Mouse (Mus musculus) frontal cortex, adult 2 months (tissue): ENCODE results near the gene Ints14. TPM values are rescaled to one million over a fixed set of nuclear protein-coding genes. Genes with fewer than 3 reads are reported as not detected.
"Not testable (repeated sequence)": the region's sequence is repeated elsewhere in the genome, so short reads cannot be mapped to it uniquely, and the experiment has no call there.

Experiments used
- DNase-seq, 2 experiments: peaks; one replicate each; pipeline ENCODE4 v3.0.0; 2022; ENCODE audit warnings: low spot score in 1 of 2; ENCODE audit errors: extremely low spot score in 1 of 2
- polyA plus RNA-seq: library from polyadenylated mRNA; depleted of rRNA; stranded (reverse); fragments of >200 nt; gene quantifications from 2 replicates; pipeline ENCODE4 v1.2.3, GENCODE M21; 2012

Gene Ints14
- polyA plus RNA-seq, 1 experiment, result 20.4 TPM

DNA sequence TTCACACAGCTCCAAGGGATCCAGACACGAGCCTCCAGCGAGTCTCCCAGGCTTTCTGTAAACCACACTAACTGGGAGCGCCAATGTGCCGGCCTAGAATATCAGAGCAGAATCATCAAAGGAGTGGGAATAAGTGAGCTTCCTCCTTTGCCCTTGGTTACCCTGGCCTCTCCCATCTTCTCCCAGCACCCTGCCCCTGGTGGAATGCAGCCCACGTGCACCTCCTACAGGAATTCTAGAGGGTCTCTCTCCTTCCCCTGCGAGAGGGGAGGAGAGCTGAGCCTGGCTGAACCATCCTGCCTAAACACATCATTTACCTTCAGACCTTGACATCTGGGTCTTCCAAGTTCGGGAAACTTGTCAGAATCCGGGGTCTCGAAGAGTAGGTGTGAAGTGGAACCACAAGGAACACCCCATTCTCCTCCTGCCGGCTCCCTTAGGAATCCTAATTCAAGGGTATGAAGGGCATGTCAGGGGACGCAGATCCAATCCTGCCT is 9.5 kb upstream of the Ints14 start, which contains the start of gene Slc24a1:
Gene Slc24a1 (minus strand): TSS at position 447 of the 497 bp plus-strand sequence.
- no peak for DNase-seq

DNA sequence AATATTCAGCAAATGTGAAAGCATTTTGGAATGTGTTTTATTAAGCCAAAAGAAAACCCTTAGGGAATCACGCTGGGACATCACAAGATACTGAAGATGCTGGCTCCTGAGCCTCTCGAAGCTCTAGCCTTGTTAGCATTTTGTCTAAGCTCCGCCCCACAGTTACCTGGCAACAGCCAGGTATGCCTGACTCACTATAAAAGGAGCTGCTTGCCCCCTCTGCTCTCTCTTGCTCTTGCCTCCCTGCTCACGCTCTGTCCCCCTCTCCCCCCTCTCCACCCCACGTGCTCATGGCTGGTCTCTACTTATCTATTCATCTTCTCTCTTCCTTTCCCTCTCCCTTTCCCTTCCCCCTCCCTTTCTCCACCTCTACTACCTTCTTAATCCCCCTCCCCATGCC is 8.7 kb upstream of the Ints14 start:
- no peak for DNase-seq

DNA sequence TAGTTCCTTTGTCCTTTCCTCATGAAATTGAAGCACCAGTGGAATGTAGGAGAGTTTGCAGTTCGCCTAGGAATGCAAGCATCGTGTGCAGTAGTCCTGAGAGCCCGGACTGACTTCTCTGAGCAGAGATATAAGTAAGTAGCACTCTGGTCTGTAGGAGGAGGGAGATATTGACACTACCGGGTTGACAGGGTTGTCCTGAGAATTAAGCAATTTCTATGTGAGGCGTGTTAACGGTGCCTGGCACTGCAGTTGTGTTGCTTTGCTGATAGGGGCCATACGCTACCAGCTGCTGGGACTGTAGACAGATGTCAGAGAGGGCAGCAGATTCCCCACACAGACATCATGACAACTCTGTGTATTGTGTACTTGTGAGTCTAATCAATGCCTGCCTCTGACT is 7.5 kb upstream of the Ints14 start:
- no peak for DNase-seq

DNA sequence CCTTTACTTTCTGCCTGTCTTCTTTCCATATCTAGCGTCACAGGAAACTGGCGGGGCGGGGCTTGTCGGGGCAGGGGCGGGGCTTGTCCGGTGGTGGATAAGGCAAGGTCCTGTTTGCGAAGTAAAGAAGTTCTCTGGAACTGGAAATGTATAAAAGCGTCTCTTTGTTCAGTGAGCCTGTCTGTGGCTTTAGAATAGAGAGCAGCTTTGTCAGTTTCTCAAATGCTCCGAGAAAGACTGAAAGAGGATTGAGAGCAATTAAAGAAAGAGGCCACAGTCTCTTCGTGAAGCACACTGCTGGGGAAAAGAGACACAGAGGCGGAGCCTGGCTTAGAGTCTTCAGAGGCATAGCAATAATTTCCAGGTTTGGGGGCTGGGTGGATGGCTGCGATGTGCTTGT is 4.4 kb upstream of the Ints14 start:
- peak in 1 of 2 experiments; percentile 28 for DNase-seq

DNA sequence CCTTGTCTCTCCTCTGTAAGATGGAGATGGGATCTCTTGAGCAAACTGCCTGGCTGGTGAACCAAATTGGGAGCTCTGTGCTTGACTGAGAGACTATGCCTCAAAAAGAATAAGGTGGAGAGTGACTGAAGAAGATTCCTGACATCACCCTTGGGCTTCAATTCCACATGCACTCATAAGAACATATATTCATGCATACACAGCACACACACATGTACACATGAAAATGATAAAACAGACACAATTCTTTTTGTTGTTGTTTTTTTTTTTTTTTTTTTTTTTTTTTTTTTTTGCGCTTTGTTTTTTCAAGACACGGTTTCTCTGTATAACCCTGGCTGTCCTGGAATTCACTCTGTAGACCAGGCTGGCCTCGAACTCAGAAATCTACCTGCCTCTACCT is 3.4 kb upstream of the Ints14 start:
- DNase-seq, result no peak

DNA sequence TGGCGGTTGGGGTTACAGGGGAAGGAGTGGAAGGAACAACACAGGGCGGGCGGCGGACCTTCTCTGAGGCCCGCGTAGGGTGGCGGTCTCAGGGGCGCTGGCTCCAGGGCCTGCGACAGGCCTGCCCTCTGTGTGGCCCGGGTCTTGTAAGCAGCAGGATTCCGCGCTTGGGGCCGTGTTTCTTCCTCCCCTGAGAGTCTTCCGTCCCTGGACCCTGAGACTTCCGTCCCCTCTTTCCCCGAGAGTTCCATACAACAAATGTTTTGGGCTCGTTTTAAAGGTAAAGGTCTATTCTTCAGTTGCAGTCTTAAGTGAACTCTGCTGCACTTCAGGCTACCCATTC is 244 bp downstream of the Ints14 start:
- no peak for DNase-seq

DNA sequence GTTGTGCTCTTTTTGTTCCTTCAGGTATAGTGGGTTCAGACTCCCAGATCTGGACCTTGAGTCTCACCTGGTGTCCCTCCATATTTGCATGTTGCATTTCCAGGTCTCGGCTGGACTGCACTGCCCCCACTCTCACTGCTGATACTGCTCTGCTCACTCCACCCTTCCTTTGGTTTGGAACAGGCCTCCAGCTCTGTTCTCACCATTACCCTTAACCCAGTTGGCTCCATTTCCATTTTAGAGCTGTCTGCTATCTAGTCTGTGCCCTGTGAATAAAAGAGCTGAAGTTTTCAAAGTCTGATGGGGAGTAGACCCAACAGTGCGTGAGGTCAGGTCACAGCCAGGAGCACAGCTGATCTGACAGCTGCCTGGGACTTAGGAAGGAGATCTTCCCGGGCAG is 19.8 kb downstream of the Ints14 start:
- DNase-seq, result no peak

DNA sequence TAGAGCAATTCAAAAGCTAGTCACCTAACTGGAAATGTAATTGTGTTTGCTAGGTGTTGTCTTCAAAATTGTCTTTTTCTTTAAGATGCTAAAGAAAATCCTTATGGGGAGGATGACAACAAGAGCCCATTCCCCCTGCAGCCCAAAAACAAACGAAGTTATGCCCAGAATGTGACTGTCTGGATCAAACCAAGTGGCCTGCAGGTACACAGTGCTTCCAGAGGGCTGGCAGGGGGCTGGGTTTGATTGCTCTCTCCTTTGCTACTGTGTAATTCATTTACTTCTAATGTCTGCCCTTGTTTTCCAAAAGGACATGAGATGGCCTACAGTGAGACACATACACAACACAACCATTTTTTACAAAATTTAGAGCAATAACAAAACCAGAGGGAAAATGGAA is 21.2 kb downstream of the Ints14 start:
- no peak for DNase-seq

DNA sequence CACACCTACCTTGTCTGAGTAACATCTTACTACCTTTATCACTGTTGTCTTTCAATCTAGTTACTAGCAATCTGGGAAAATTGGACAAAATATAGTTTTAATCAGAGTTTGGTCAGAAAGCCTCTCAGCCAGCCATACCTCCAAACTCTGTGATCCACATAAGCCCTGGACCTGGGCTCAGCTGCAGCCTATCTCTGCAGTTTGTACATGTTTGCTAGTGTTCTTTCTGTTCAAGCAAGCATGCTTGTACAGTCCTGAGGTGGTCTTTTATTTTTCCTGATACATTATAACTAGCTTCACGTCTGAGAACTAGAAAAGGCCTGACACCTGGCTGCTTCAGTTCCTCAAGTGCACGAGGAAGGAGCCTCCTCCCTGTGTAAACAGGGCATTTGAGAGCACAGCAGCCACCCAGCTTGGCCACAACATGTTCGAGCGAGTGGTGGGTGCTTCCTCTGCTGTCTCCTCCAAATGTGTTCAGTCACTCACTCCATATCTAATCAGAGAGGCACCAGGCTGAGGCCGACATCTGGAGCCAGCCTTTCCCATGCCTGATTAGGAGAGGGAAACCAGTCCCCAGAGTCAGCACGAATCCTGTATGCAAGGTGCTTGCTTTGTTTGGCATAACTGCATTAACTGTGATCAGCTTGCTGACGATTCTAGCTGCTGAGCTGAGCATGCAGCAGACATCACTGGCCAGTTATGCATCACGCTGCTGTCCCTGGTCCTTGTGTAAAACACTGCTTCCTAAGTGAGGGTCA is 24.5 kb downstream of the Ints14 start:
- no peak for DNase-seq

DNA sequence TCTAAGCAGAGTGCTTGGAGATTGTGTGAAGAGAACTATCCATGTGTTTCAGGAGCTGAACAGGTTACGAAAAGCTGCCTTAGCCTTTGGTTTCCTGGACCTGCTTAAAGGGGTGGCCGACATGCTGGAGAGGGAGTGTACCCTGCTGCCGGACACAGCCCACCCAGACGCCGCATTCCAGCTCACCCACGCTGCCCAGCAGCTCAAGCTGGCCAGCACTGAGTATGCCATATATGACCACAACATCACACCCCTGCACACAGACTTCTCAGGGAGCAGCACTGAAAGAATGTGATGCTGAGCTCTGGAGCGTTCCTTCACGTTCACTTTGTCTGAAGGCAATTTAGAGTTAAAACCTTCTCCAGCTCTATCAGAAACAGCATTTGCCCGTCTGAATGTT is 25.1 kb downstream of the Ints14 start:
- no peak for DNase-seq

DNA sequence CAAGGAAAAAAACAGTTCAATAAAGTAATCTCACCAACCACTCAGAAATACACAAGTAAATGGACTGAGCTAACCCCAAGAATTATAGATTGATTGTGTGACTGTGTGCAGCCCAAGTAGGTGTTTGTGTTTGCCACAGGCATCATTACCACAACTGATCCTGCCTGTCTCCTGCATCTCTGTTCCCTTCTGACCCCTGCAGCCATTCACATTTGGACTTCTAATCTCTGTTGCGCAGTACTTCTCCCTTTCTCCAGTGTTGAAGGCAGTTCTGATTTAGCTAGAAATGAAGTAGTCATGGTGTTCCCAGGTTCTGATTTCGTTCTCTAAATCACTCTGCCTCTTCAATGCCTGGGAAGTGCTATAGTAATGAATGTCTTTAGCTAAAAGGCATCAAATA is 26.9 kb downstream of the Ints14 start:
- no peak for DNase-seq

DNA sequence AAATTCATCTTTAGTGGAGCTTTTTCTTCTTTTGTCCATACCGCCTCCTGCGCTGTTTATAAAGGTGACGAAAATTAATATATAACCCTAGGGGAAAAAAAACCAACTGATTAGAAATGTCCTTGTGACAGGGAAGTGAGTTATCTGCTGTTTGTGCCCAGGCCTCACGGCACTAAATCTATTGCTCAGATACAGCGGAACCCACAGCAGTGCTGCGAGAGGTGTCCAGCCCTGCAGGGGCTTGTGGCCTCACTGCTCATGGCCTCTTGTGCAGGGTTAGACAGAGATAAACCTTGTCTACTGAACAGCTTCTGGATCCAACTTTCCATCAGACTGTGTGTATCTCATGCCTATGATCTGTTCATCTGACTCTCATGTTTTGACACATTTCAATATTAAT is 27.7 kb downstream of the Ints14 start:
- no peak for DNase-seq

DNA sequence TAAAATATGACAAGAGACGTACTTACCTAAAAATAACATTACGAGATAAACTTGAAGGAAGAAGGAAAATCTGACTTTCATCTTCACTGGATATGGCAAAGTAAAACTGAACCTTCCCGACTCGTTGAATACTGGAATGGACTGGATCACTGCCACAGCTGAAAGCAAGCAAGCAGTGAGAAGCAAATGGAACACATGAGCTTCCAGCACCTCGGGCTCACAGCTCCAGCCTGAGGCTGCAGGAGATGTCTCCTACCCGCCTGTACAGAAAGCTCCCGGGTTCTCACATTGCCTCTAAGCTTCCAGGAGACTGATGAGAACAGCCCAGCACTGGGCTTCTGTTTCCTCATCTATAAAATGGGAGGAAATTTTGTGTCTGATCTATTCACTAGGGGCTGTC is 29.6 kb downstream of the Ints14 start:
- DNase-seq, result peak in 1 of 2 experiments; percentile 22

DNA sequence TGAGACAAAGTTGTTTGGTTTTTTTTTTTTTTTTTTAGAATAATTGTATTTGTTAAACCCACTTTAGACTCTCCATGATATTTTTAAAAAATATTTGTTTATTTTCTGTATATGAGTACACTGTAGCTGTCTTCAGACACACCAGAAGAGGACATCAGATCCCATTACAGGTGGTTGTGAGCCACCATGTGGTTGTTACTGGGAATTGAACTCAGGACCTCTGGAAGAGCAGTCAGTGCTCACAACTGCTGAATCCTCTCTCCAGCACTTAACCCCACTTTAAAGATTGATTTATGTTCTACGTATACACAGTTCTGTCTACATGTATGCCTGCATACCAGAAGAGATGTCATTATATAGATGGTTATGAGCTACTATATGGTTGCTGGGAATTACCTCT is 34.8 kb downstream of the Ints14 start:
- not testable (repeated sequence) for DNase-seq

DNA sequence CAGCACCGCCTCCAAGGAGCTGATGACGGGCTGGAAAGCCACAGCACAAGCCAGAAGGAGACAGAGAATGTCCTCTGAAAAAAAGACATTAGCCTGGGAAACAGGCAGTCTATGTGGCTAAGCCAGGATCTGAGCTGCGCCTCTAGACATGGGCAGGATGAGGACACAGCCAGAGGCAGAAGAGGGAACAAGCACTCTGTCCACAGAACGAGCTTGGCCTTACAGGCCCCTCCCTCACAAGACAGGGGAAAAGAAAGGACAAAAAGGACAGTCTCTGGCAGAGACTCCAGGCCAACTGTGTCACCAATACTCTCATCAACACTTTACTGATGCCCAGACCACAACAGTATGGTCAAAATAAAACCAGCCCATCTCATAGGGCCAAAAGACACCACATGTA is 40.8 kb downstream of the Ints14 start:
- no peak for DNase-seq

DNA sequence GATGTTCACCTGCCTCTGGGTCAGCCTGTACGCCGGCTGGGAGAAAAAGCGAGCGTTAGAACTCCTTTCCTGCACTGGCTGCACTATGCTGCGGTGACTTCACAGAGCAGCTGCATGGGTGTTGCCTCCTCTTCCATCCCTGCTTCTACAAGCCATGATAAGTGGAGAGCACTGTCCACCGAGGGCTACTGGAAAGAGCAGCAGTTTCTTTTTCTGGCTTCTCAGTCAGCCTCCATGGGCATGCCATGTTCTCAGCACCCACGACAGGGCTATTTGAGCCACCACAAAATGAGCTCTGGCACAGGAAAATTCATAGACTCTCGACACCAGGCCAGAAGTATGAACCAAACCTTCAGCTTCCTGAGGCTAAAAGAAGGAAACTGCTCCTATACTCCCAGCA is 45.0 kb downstream of the Ints14 start:
- no peak for DNase-seq

DNA sequence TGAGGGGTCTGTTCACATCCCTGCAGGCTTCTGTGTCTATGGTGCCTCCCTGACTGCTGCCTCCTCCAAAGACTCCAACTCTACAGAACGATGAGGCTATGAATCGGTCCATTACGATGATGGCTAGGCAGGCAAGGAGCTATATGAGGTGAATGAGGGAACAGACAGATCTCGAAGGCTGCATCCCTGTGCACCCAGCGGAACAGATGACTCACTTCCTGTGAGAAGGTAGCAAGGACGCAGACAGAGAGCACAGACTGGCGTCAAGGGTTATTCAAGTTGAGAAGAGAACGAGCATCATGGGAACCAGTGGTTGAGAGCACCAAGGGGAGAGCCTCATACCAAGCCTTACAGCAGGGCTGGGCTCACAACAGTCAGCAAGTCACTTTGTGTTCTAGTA is 49.9 kb downstream of the Ints14 start:
- DNase-seq, result no peak

DNA sequence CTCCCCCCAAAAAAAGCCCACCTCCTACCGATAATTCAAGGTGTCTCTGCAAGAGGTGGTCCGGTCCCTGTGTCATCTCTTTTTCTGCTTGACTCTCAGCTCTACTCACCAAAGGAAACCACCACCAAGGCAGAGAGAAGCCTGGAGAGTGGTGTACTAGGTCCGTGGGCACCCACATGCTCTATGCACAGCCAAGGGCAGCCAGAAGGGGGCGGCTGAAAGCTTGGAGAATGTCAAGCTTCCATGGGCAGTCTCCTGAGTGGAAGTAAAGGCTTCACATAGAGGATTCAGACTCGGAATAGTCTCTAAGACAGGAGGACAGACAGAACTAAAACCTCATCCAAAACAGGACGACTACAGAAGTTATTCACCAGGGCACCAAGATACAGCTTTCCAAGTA is 50.6 kb downstream of the Ints14 start:
- no peak for DNase-seq

DNA sequence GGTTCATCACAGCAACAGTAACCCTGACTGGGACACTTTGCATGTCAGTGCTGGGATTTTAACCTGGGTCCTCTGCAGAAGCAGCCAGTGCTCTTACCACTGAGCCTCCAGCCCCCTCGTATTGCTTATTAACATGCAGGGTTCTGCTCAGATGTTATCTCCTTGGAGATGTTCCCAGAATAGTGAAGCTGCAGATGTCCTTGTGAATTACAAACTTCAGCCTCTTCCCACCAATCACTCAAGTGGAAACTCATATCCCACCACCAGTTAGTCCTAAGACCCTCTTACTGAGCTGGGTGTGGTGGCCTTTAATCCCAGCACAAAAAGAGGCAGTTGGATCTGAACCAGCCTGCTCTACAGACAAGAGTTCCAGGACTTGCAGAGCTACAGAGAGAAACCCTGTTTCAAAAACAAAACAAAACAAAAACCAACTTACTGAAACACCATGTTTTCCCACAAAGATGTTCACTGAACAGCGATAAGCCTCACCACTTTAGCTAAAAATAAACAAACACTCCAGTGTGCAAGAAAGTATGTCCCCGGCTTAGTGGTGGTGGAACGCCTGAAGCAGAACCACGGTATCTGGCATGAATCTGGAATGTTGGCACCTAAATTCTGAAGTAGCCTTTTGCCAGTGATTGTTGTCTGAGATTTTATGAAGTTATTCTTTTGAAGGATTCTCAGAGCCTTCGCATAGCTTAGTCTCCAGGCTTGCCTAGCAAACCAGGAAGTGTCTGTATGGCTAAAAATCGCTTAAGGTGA is 54.9 kb downstream of the Ints14 start:
- DNase-seq, result no peak

DNA sequence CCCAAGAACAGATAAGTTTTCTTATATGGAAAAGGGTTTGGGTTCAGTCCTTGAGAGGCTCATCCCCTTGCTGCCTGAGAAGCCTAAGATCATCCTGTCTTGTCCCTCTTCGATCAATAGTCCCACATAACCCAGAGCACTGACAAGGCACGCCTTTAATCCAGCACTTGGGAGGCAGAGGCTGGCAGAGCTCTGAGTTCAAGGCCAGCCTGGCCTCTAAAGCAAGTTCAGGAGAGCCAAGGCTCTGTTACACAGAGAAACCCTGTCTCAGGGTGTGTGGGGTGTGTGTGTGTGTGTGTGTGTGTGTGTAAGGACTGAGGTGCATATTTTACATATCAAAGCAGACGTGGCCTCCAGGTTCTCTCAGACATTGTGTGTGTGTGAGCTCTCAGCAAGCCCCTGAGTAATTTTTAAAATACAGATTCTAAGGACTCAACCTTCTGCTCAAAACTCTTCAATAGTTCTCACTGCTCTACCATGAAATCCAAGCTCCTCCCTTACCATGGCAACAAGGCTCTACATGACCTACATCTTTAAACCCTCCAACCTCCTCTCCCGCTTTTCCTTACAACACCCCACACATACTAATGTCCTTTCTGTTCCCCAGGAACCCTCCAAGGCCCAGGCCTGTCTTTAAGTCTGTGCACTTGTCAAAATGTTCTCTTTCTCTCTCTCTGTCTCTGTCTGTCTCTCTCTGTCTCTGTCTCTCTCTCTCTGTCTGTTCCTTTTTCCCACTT is 55.7 kb downstream of the Ints14 start:
- DNase-seq, result no peak
